Mouse (Mus musculus) frontal cortex, postnatal 36 days (tissue): Measurements from ENCODE around the gene Rbbp9.
"Not testable (repeated sequence)": the region's sequence is repeated elsewhere in the genome, so short reads cannot be mapped to it uniquely, and the experiment has no call there.

Experiments used
- DNase-seq, 2 experiments: peaks; one replicate each; pipeline ENCODE4 v3.0.0; 2022; ENCODE audit warnings: low spot score in 2 of 2

Gene Rbbp9

GRCm38 (mm10) chr2:144550529-144550928 is at the start of gene Rbbp9:
Rbbp9 (minus strand) TSS chr2:144550869.
- peak; percentile 74 to 79 for DNase-seq

- DNase-seq: peak; percentile 87 to 90
These were observed 49.4 kb upstream of the Rbbp9 start, which contains the start of gene Dtd1 for GRCm38 (mm10) chr2:144599831-144600687. Dtd1 (plus strand) TSS chr2:144599897.

- no peak for DNase-seq
These were observed 47.3 kb upstream of the Rbbp9 start for GRCm38 (mm10) chr2:144598006-144598405.

- DNase-seq: peak; percentile 84 to 92
These were observed 43.4 kb upstream of the Rbbp9 start, which contains the start of gene Smim26 for GRCm38 (mm10) chr2:144593951-144594651. Smim26 (plus strand) TSS chr2:144594054.

GRCm38 (mm10) chr2:144593036-144593435 is 42.4 kb upstream of the Rbbp9 start:
- not testable (repeated sequence) for DNase-seq

GRCm38 (mm10) chr2:144588723-144589122 is 38.1 kb upstream of the Rbbp9 start:
- DNase-seq: no peak

GRCm38 (mm10) chr2:144555820-144556552 is 5.3 kb upstream of the Rbbp9 start, which contains the start of gene Sec23b:
Sec23b (plus strand) TSS chr2:144556229.
- DNase-seq: peak; percentile 97 to 99

- no peak for DNase-seq
These were observed 4.7 kb upstream of the Rbbp9 start for GRCm38 (mm10) chr2:144555286-144555819.

GRCm38 (mm10) chr2:144553905-144554304 is 3.2 kb upstream of the Rbbp9 start:
- no peak for DNase-seq

GRCm38 (mm10) chr2:144547559-144547958 is 3.1 kb downstream of the Rbbp9 start:
- DNase-seq: no peak

- DNase-seq: no peak
These were observed 5.2 kb downstream of the Rbbp9 start for GRCm38 (mm10) chr2:144545481-144545880.

- no peak for DNase-seq
These were observed 5.6 kb downstream of the Rbbp9 start for GRCm38 (mm10) chr2:144545061-144545460.

GRCm38 (mm10) chr2:144544630-144545029 is 6.0 kb downstream of the Rbbp9 start:
- no peak for DNase-seq

GRCm38 (mm10) chr2:144543670-144544069 is 7.0 kb downstream of the Rbbp9 start:
- no peak for DNase-seq

GRCm38 (mm10) chr2:144541246-144541645 is 9.4 kb downstream of the Rbbp9 start:
- DNase-seq: no peak

- DNase-seq: no peak
These were observed 13.5 kb downstream of the Rbbp9 start for GRCm38 (mm10) chr2:144537123-144537522.

GRCm38 (mm10) chr2:144527821-144528174 is 22.9 kb downstream of the Rbbp9 start:
- DNase-seq: no peak

- DNase-seq: peak; percentile 98 to 99
These were observed 23.5 kb downstream of the Rbbp9 start, which contains the start of the genes Dzank1 and Polr3f for GRCm38 (mm10) chr2:144526981-144527820. Dzank1 (minus strand) TSS chr2:144527414. Polr3f (plus strand) TSS chr2:144527718.

- peak; percentile 19 to 43 for DNase-seq
These were observed 24.8 kb downstream of the Rbbp9 start for GRCm38 (mm10) chr2:144525856-144526255.

GRCm38 (mm10) chr2:144519772-144520171 is 30.9 kb downstream of the Rbbp9 start:
- no peak for DNase-seq

GRCm38 (mm10) chr2:144514619-144515018 is 36.0 kb downstream of the Rbbp9 start:
- DNase-seq: peak in 1 of 2 experiments; percentile 23
